Mouse (Mus musculus) G1E (cell line): ENCODE measurements at regions not wholly inside any gene's neighbourhood (a gene's known extent, or its start where the extent isn't known, plus 50 kb on each side); places are given as distances from the start of the nearest gene placed in this dataset.

Experiments used
- CTCF ChIP-seq: IDR thresholded peaks from 2 replicates; pipeline ENCODE4 v1.5.1; 2012; ENCODE audit warnings: low read depth, low read length, inconsistent platforms, mixed read lengths
- GATA1 ChIP-seq: IDR thresholded peaks from 2 replicates; pipeline ENCODE4 v1.6.1; 2012; ENCODE audit warnings: borderline replicate concordance, low read length, inconsistent platforms, mixed read lengths
- TAL1 ChIP-seq: conservative IDR thresholded peaks from 2 replicates; pipeline ENCODE4 v1.6.1; 2012; ENCODE audit warnings: low read depth, low read length, inconsistent platforms, mixed read lengths

- TF ChIP-seq CTCF (no peak), GATA1 (no peak), TAL1 (no peak)
Measured at GRCm38 (mm10) chr15:88505491-88506119, 94.5 kb upstream of the Zdhhc25 start.
